Mouse (Mus musculus): ENCODE data around the gene S100a2. TPM values are rescaled to one million over a fixed set of nuclear protein-coding genes. Genes with fewer than 3 reads are reported as not detected.

S100a2 gene
- polyA plus RNA-seq, 1 experiment from 2014 or later, result not detected

DNA sequence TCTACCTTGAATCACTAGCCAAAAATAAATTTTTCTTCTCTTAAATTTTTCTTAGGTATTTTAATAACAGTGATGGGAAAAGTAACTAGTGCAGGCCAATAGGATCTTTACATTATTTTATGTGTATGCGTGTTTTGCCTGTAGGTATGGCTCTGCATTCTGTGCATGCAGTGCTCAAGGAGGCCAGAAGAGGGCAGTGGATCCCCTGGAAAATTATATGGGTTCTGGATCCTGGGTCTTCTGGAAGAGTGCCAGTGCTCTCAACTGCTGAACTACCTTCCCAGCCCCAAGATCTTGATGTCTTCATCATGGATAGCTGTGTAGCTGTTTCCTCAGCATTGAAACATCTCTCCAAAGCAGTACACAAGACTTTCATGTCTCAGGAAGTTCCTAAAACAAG is 7.9 kb upstream of the S100a2 start:
- Histone ChIP-seq H3K4me1 (no peaks in the 10 kb centered on the region), H3K9ac (no peak overlapping the region), H3K27me3 (replicated peaks) (no peaks in the 10 kb centered on the region), H3K4me2 (no peak overlapping the region), H3K27ac (no peak overlapping the region), H3K36me3 (no peaks in the 10 kb centered on the region), H3K9me3 (replicated peaks) (no peaks in the 10 kb centered on the region), H3K4me3 (no peak overlapping the region)
- no peak for ATAC-seq
- WGBS (ENCODE audit: insufficient replicate concordance), result 83% methylated on average over 1 of the region's 1 CpGs

DNA sequence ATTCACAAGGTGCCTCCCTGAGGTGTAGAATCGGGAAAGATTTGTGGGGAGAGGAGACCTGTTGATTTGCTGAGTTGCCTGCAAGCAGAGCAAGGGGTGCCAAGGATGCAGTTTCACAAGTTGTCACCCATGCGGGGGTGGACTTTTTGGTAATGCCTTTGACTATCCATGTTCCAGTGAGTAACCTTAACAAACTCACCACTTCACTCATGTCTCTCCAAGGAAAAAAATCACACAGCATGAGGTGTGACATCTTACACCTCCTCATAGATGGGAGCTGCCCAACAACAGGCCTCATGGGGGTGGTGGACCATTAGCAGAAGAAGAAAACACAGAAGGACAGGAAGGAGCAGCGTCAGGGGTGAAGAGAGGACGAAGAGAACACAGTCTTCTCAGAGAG is 7.5 kb upstream of the S100a2 start:
- Histone ChIP-seq H3K4me2 (no peak overlapping the region), H3K4me1 (no peaks in the 10 kb centered on the region; the same call in 1 of the 2 replicates), H3K36me3 (no peaks in the 10 kb centered on the region), H3K9me3 (replicated peaks) (no peaks in the 10 kb centered on the region), H3K9ac (no peak overlapping the region), H3K27me3 (replicated peaks) (no peaks in the 10 kb centered on the region), H3K27ac (no peak overlapping the region), H3K4me3 (no peak overlapping the region)
- WGBS (ENCODE audit: insufficient replicate concordance), result 72% methylated on average over 4 of the region's 4 CpGs
- ATAC-seq, result no peak

GRCm38 (mm10) chr3:90583893-90584292 is 6.2 kb upstream of the S100a2 start:
- Histone ChIP-seq H3K27me3 (replicated peaks) (no peaks in the 10 kb centered on the region), H3K4me3 (no peak overlapping the region), H3K4me2 (no peak overlapping the region), H3K36me3 (no peaks in the 10 kb centered on the region), H3K27ac (no peak overlapping the region), H3K9me3 (replicated peaks) (no peaks in the 10 kb centered on the region), H3K9ac (no peak overlapping the region), H3K4me1 (no peaks in the 10 kb centered on the region; the same call in 1 of the 2 replicates)
- 44% methylated on average over 3 of the region's 3 CpGs for WGBS (ENCODE audit: insufficient replicate concordance)
- ATAC-seq, result no peak

- Histone ChIP-seq H3K27me3 (replicated peaks) (no peaks in the 10 kb centered on the region), H3K4me3 (no peak overlapping the region), H3K27ac (no peak overlapping the region), H3K9ac (no peak overlapping the region), H3K4me1 (no peaks in the 10 kb centered on the region; the same call in 1 of the 2 replicates), H3K9me3 (replicated peaks) (no peaks in the 10 kb centered on the region), H3K36me3 (no peaks in the 10 kb centered on the region), H3K4me2 (no peak overlapping the region)
- ATAC-seq, result 0 out of 2 replicates have a peak, but pooled peaks have one; percentile 22
- WGBS (ENCODE audit: insufficient replicate concordance), result 28% methylated on average over 5 of the region's 5 CpGs
These were observed 4.5 kb upstream of the S100a2 start for GRCm38 (mm10) chr3:90585595-90585994.

GRCm38 (mm10) chr3:90586016-90586643 is 3.9 kb upstream of the S100a2 start:
- no peaks in the 10 kb centered on the region; the same call in 1 of the 2 replicates for H3K4me1 ChIP-seq
- H3K4me2 ChIP-seq, result no peak overlapping the region
- WGBS (ENCODE audit: insufficient replicate concordance), result 71% methylated on average over 15 of the region's 15 CpGs
- no peak overlapping the region for H3K9ac ChIP-seq
- H3K27ac ChIP-seq, result no peak overlapping the region
- no peak overlapping the region for H3K4me3 ChIP-seq
- no peak for ATAC-seq
- H3K27me3 ChIP-seq (replicated peaks), result no peaks in the 10 kb centered on the region
- H3K9me3 ChIP-seq (replicated peaks), result no peaks in the 10 kb centered on the region
- H3K36me3 ChIP-seq, result no peaks in the 10 kb centered on the region

DNA sequence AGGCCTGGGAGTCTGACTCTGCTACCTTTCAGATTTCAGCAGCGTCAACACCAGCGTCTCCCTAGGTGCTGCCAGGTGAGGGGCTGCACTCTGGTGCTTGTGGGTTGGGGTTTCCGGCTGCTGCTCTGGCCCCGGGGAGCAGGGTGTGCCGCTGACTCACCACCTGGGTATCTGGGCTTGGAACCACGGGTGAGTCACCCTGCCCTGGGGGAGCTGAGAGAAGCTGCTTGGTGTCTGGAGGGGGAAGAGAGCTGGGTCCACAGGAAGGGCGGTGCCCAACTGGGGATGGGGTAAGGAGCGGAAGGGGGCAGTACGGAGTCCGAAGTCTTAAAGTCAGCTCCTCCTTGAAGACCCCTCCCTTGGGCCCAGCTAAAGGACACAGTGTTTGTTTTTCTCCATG is 3.1 kb upstream of the S100a2 start:
- no peaks in the 10 kb centered on the region for H3K27me3 ChIP-seq (replicated peaks)
- no peak overlapping the region for H3K4me2 ChIP-seq
- no peak overlapping the region for H3K4me3 ChIP-seq
- H3K9me3 ChIP-seq (replicated peaks), result no peaks in the 10 kb centered on the region
- H3K4me1 ChIP-seq, result no peaks in the 10 kb centered on the region; the same call in 1 of the 2 replicates
- H3K36me3 ChIP-seq, result no peaks in the 10 kb centered on the region
- no peak for ATAC-seq
- H3K9ac ChIP-seq, result no peak overlapping the region
- H3K27ac ChIP-seq, result no peak overlapping the region
- WGBS (ENCODE audit: insufficient replicate concordance), result 29% methylated on average over 10 of the region's 10 CpGs

- Histone ChIP-seq H3K4me1 (no peaks in the 10 kb centered on the region; the same call in 1 of the 2 replicates), H3K4me2 (no peak overlapping the region), H3K9ac (no peak overlapping the region), H3K36me3 (no peaks in the 10 kb centered on the region), H3K4me3 (no peak overlapping the region), H3K9me3 (replicated peaks) (no peaks in the 10 kb centered on the region), H3K27ac (no peak overlapping the region), H3K27me3 (replicated peaks) (no peaks in the 10 kb centered on the region)
- no peak for ATAC-seq
- WGBS (ENCODE audit: insufficient replicate concordance), result 75% methylated on average over 14 of the region's 14 CpGs
These were observed 2.5 kb upstream of the S100a2 start for GRCm38 (mm10) chr3:90587361-90588101.

- H3K9ac ChIP-seq, result no peak overlapping the region
- no peak overlapping the region for H3K4me2 ChIP-seq
- H3K27me3 ChIP-seq (replicated peaks), result no peaks in the 10 kb centered on the region
- no peaks in the 10 kb centered on the region for H3K9me3 ChIP-seq (replicated peaks)
- H3K4me1 ChIP-seq, result no peaks in the 10 kb centered on the region; the same call in 1 of the 2 replicates
- 38% methylated on average over 6 of the region's 6 CpGs for WGBS (ENCODE audit: insufficient replicate concordance)
- H3K36me3 ChIP-seq, result no peaks in the 10 kb centered on the region
- ATAC-seq, result no peak
- H3K4me3 ChIP-seq, result no peak overlapping the region
- no peak overlapping the region for H3K27ac ChIP-seq
These were observed 657 bp upstream of the S100a2 start for GRCm38 (mm10) chr3:90589390-90589789.

GRCm38 (mm10) chr3:90594466-90594865 is 4.4 kb downstream of the S100a2 start:
- H3K9ac ChIP-seq, result no peak overlapping the region
- no peak overlapping the region for H3K4me2 ChIP-seq
- no peaks in the 10 kb centered on the region for H3K9me3 ChIP-seq (replicated peaks)
- H3K36me3 ChIP-seq, result no peaks in the 10 kb centered on the region
- H3K27ac ChIP-seq, result no peak overlapping the region
- ATAC-seq, result no peak
- H3K4me1 ChIP-seq, result no peaks in the 10 kb centered on the region
- no peak overlapping the region for H3K4me3 ChIP-seq
- 71% methylated on average over 1 of the region's 1 CpGs for WGBS (ENCODE audit: insufficient replicate concordance)
- no peaks in the 10 kb centered on the region for H3K27me3 ChIP-seq (replicated peaks)

DNA sequence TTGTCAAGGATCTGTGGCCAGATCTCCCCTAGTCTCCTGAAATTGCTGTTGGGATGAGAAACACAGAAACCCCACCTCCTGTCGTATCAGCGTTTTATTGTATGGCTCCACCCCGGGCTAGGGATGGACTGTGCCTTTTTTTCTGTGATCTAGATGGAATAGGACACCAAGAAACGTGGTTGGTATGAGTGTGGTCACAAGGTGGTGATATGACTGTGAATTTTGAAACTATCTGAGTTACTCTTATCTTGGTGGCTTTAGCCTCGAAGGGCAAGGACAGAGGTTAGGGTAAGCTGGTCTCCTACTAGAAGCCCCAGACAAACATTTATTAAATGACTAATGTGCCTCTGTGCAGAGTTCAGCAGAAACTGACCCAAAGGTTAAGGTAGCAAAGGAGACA is 5.5 kb downstream of the S100a2 start:
- no peak overlapping the region for H3K27ac ChIP-seq
- H3K4me2 ChIP-seq, result no peak overlapping the region
- no peak overlapping the region for H3K4me3 ChIP-seq
- WGBS (ENCODE audit: insufficient replicate concordance), result 42% methylated on average over 5 of the region's 5 CpGs
- no peaks in the 10 kb centered on the region for H3K9me3 ChIP-seq (replicated peaks)
- H3K4me1 ChIP-seq, result no peaks in the 10 kb centered on the region
- no peak for ATAC-seq
- H3K27me3 ChIP-seq (replicated peaks), result no peaks in the 10 kb centered on the region
- H3K9ac ChIP-seq, result no peak overlapping the region
- H3K36me3 ChIP-seq, result no peaks in the 10 kb centered on the region

GRCm38 (mm10) chr3:90596810-90597209 is 6.8 kb downstream of the S100a2 start:
- no peak overlapping the region for H3K27ac ChIP-seq
- H3K9ac ChIP-seq, result no peak overlapping the region
- no peak for ATAC-seq
- no peak overlapping the region for H3K4me3 ChIP-seq
- no peaks in the 10 kb centered on the region for H3K9me3 ChIP-seq (replicated peaks)
- WGBS (ENCODE audit: insufficient replicate concordance), result 81% methylated on average over 6 of the region's 6 CpGs
- no peaks in the 10 kb centered on the region for H3K4me1 ChIP-seq
- H3K36me3 ChIP-seq, result no peaks in the 10 kb centered on the region
- H3K27me3 ChIP-seq (replicated peaks), result no peaks in the 10 kb centered on the region
- H3K4me2 ChIP-seq, result no peak overlapping the region

GRCm38 (mm10) chr3:90597736-90598135 is 7.7 kb downstream of the S100a2 start:
- no peaks in the 10 kb centered on the region for H3K4me1 ChIP-seq
- 59% methylated on average over 6 of the region's 6 CpGs for WGBS (ENCODE audit: insufficient replicate concordance)
- no peak overlapping the region for H3K4me2 ChIP-seq
- no peaks in the 10 kb centered on the region for H3K27me3 ChIP-seq (replicated peaks)
- no peaks in the 10 kb centered on the region for H3K9me3 ChIP-seq (replicated peaks)
- no peak for ATAC-seq
- H3K9ac ChIP-seq, result no peak overlapping the region
- no peak overlapping the region for H3K4me3 ChIP-seq
- H3K36me3 ChIP-seq, result no peaks in the 10 kb centered on the region
- no peak overlapping the region for H3K27ac ChIP-seq
